Mouse (Mus musculus): ENCODE results near the gene Rgl1.

The Rgl1 gene

DNA sequence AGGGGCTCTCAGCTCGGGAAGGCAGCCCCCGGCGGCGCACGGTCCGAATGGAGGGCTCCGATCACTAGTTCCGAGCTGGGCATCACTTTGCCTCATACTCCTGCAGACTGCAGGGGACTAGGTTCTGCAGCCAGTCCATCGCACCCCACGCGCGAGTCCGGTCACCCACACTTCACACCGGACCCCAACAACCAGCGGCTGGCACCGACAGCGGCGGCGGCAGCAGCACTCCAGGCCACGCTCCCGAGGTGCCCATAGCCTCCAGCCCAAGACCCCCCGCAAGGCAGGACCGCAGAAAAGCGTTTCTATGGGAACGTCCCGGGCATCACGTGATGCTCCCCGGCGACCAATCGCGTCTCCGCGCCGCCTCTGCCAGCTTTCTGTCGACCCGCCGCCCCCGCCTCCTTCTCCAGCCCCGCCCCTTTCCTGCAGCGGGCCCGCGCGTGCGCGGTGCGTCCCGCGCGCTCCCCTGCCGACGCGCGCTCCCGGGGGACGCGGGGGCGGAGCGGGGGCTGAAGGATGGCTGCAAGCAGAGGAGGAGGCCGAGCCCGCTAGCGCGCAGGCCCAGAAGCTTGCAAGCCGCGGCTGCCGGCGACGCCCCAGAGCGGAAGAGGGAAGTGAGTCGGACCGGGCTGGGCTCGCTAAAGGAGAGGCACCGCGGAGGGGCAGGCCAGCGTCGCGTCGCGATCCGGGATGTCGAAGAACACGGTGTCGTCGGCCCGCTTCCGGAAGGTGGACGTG, at the start of gene Rgl1, which contains the start of gene Arpc5:
Gene Rgl1 (minus strand): TSS at position 320 of the 741 bp plus-strand sequence.
Gene Arpc5 (plus strand): TSS at position 511 of the 741 bp plus-strand sequence.
- in situ Hi-C loops (cut with MboI): no loop called here

DNA sequence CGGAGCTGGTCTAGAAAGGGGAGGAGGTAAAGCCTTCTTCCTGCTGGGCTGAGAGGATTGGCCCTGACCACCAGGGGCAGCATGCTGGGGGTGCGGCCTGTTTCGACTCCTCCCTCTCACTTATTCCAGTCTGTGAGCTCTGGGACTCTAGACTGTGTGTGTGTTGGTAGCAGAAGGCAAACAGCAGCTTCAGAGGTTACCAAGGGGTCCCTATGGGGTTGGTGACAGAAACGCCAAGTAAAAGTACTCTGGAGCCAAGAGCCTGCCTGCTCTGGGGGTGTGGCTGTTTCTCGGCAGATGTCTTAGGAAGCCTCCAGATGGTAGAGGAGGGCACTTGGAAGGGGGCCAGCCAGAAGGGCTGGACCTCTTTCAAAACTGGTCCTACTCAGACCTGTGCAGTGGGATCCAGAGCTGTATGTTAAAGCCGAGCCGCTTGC, 49.1 kb upstream of the Rgl1 start:
- in situ Hi-C loops (cut with MboI): no loop called here

DNA sequence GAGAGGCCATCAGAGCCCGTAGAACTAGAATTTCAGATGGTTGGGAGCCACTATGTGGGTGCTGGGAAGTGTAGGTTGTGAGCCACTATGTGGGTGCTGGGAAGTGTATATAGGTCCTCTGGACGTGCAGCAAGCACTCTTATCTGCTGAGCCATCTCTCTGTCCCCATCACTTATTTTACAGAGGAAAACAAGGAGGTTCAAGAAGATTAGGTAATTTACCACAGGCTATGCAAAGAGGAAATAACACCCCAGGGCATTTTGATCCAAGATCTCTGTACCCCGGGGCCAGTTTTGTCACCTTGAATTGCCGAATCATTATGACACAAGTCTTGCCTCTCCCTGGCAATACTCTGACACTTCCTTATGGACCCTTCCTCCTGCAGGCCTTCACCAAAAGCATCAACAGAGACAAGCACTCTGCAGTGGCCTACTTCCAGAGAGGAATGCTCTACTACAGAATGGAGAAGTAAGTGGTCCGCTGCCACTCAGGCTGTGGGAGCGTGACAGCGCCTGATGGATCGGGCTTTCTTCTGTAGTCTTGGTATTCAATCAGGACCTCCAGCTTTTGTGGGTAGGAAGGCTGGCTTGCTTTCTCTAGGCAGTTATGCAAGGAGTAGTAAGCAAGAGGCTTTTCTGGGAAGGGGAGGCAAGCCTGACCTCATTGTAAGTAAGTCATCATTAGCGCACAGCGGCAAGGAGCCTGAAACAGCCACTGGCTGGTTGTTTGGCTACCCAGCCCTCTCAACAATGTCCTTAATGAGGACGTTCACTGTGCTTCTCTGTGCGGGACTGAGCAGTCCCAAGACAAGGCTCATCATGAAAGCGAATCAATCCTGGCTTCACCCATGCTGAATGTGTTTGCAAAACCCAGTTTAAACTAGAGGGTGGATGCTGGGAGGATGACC, 44.6 kb upstream of the Rgl1 start:
- in situ Hi-C loops (cut with MboI): no loop called here

DNA sequence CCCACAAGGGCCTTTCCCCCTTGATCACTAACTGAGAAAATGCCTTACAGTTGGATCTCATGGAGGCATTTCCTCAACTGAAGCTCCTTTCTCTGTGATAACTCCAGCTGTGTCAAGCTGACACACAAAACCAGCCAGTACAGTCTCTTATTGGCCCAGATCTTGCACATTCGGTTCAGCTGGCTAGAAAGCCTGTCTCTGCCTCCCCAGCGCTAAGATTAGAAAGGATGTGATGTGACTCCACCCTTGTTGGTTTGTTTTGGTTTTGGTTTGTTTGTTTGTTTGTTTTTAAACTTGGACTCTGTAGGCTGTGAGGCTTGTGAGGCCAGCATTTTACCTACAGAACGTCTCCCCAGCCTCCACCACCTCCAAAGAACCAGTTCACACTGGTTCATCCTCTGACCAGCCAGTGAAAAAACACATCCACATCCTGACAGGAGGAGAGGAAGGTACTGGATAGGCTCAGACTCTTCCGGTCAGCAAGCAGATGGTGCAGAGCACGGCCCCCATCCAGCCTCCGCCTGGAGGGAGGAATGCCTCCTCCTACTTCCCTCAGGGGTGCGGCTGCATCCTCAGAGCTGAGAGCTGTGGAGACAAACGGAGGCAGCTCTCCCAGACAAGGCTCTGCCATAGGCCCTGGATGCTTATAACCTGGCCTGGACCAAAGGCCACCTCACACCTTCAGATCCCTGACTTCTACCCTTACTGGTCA, 43.5 kb upstream of the Rgl1 start:
- in situ Hi-C loops (cut with MboI): no loop called here

DNA sequence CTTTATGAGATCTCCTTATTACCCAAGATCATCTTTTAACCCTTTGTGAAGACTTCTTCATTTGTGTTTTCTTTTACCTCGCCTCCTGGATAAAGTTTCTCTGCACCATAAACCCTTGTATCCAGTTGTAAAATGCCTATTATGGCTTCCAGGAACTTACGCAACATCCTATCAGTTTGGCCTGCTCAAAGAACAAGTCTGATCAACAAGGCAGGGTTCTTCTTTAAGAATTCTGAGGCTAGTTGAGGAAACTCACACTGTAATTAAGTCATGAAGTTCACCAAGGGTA, 42.2 kb upstream of the Rgl1 start:
- in situ Hi-C loops (cut with MboI): no loop called here

DNA sequence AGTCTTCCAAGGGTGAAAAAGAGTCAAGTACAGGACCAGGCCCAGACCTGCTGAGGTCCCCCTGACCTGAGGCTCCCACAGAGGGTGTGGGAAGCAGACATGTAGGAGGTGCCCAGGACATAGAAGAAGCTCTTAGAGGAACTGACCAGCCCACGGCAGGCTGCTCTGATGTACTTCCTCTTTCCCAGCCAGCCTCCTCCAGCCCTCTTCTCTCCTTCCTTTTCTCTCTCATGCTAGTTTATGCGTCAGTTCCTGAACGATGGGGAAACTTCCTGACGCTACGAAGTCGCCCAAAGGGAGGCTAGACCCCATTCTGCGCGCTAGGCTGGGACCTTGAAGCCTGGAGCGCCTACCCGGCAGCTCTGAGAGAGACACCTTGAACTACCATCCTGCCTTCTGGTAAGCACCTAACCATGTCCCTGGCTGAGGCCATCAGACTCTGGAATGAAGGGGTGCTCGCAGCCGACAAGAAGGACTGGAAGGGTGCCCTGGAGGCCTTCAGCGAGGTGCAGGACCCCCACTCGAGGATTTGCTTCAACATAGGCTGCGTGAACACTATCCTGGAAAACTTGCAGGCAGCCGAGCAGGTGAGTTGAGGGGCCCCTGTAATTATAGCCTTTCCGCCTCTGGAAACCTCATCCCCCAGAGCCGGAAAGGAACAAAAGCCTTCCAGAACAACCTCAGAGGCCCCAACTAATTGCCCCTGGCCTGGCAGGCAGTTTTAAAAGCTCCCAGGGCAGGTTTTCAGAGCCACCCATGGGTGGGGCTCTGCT, 41.7 kb upstream of the Rgl1 start:
- in situ Hi-C loops (cut with MboI): no loop called here

DNA sequence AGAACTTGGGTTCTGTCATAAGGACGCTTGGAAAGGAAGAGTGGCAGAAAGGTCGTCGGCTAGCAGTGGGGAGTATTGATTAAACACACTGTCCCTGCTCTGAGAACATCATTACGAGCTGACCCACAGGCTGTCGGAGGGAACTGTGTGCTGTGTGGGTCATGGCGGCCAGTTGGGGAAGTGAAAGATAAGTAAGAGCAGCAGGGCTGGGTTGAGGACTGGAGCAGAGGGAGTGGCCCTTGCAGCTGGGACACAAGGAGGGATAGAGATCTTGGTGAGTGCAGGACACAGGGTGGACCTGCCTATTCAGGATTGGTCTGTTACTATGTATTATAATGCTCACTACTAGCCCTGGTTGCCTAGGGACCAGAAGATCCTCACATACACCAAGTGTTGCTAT, 38.8 kb upstream of the Rgl1 start:
- in situ Hi-C loops (cut with MboI): no loop called here

DNA sequence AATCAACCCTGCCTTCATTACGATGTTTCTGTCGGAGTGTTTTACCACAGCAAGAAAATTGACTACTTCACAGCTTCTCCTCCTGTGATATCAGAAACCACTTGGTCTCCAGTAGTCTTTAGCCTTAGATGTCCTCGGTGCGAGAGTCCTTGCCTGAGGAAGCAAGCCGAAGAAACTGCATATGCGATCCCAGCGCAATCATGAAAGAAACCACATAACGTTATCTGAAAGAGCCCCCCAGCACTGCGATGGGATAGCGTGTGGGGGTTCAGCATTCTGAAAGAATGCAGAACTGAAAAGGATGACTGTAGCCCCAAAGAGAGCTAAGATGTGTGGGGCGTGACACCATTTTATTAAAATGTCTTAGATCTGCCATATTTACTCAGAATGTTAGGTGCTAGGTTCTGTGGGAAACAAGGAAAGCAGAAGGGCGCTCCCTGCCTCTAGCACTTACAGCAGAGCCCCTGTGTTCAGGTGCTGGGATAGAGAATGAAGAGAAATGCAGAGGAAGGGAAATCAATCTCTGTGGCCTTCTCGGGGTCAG, 34.6 kb upstream of the Rgl1 start:
- in situ Hi-C loops (cut with MboI): no loop called here

DNA sequence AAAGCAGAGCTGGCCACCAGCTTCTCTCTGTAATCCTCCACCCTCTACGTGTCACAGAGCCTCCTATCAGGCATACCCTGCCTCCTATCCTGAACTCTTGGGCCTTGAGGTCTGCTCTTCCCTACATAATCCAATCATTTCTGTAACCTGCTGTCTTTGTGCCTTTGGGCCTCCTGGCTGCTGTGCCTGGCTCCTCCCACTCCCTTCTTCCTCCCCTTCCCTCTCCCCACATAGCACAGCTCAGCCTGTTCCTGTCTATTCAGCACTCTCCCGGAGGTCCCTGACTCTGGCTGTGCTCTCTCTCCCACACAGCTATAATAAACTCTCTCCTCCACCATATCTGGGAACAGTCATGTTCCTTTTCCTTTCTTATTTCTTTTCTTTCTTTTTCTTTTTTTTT, 33.7 kb upstream of the Rgl1 start, which contains the start of gene Ncf2:
Gene Ncf2 (plus strand): TSS at position 298 of the 400 bp plus-strand sequence.
- in situ Hi-C loops (cut with MboI): loop anchor here (10.0 kb wide), 1 partner anchor 105 kb away; the partner anchor contains the start of gene Smg7

DNA sequence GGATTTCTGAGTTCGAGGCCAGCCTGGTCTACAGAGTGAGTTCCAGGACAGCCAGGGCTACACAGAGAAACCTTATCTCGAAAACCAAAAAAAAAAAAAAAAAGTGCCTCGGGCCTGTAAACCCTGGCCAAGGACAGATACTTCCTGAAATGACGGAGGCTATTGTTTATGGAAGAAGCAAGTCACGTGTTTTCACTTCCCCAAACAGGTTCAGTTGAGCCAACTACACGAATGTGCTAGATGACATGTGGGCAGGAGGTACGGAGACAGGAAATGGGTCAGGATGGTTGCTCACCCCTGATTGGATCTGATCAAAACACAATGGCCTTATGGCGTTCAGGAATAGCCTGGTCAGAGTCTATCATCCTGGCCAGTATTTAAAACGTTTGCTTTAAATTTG, 32.0 kb upstream of the Rgl1 start:
- in situ Hi-C loops (cut with MboI): loop anchor here (10.0 kb wide), 1 partner anchor 107 kb away; the partner anchor contains the start of gene Smg7

DNA sequence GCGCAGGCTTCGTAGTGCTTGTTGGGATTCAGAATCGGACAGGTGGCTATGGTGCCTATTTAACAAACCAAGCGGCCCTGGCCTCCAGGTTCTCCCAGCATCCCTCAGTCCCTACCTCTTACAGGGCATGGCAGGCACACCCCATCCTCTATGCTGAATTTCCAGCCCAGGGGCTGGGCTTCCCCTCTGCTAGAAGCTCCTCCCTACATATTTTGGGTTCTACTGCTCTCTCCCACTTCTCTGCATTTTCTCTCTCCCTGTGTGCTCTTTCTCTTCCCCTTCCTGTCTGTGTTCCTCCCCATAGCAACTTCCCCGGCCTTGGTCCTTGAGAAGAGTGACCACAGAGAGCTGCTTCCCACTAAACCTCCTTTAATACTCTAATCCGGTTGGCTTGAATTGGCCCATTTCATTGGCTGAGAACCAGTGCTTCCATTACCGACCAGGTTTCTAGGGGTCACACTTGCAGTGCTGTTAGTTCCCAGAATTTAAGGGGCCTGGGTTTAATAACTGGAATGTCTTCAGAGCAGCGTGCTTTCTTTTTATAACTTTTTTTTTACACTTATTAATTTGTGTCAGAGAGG, 30.6 kb upstream of the Rgl1 start:
- in situ Hi-C loops (cut with MboI): loop anchor here (10.0 kb wide), 1 partner anchor 108 kb away; the partner anchor contains the start of gene Smg7

DNA sequence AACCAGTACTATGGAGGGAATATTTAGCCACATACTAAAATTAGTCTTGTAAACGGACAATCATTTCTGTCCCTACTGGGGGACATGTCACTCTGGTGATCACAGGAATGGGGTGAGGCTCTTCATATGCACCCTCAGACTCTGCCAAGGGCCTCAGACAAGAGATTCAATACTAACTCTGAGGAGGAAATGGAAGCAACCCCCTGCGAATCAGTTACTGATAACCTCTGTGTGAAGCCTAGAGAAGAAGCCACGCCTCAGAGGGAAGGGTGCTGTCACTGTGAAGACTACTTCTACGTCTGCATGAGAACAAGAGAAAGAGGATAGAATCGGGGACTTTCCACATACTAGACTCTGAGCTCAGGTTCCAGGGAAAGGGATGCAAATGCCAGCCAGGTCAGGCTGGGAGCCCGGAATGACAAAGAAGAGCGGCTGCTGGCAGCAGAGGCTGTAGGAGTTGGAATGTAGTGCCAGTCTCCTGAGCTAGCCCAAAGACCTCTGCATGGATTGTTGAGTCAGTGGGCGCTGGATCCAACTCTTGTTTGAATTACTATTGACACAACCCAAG, 29.6 kb upstream of the Rgl1 start:
- in situ Hi-C loops (cut with MboI): loop anchor here (10.0 kb wide), 1 partner anchor 109 kb away; the partner anchor contains the start of gene Smg7

DNA sequence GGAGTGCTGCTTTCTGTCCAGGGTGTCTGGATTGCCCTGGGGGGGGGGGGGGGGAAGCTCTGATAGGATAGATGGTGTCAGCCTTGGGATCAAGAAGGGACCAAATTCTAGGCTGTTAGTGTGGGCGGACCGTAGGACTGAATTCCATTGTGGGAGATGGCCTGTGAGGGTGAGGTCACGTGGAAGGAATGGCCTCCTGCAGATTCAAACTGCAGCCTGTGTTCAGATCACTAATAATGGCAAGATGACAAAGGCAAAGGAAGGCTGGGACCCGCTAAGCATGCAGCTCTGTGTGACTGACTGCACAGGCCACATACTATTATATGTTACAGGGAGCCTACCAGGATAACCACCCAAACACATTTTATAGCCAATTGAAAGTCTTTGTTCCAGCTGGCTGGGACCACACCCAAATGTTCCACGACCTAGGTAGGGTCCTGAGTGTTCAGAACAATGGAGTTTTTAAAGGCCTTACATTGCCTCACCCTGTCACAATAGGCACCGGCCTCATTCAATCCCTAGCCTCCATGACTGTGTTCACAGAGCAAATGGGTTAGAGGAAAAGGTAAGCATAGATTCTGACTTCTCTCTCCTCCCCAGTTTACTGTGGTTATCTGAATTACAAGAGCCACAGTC, 27.5 kb upstream of the Rgl1 start:
- in situ Hi-C loops (cut with MboI): loop anchor here (10.0 kb wide), 1 partner anchor 111 kb away; the partner anchor contains the start of gene Smg7

DNA sequence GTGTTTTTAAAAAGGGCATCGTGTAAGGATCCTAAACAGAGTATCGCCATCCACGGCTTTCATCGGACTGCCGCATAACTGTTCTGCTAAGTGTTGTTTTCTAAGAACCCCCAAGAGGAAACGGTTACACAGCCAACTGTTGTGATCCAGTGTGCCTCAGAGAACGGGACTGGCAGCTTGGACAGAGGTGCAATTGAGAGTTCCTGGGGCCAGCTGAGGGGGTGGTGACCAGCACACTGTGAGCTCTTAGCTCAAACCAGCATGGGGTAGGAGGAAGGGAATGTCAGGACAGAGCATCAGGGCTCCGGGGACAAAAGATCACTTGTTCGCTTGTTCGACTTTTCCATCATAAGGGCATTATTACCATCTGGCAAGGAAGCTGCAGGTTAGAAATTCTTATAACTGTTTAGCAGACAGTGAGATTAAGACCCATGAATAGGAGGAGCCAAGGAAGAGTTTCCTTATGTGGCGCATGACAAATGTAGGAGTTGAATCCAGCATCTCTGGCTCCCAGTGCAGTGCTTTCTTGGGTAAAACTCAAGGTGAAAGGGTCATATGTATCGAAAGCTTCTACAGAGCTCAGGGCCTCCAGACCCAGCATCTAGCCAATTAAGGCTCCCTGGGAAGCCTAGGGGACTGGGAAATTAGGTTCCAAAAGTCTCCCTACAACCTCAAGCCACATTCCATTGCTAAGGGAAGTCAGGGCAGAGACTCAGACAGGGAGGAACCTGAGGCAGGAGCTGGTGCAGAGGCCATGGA, 26.8 kb upstream of the Rgl1 start:
- in situ Hi-C loops (cut with MboI): loop anchor here (10.0 kb wide), 1 partner anchor 112 kb away; the partner anchor contains the start of gene Smg7

DNA sequence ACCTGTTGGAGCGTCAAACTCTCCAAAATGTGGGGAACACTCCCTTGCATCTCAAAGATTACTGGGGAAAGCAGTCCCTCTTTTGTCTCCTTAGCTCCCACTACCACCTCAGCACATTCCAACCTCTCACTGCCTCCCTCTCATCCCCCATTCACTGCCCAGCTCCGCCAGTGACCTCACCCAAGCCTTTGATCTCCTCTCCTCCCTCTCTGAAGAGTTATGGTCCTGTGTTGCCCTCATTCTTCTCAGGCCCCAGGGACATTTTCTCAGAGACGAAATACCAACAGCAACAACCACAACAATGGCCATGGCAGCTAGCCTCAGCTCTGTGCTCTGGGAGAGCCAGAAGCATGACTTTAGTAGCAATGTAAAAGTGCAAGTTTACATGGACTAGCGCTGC, 25.1 kb upstream of the Rgl1 start:
- in situ Hi-C loops (cut with MboI): loop anchor here (10.0 kb wide), 1 partner anchor 114 kb away; the partner anchor contains the start of gene Smg7

DNA sequence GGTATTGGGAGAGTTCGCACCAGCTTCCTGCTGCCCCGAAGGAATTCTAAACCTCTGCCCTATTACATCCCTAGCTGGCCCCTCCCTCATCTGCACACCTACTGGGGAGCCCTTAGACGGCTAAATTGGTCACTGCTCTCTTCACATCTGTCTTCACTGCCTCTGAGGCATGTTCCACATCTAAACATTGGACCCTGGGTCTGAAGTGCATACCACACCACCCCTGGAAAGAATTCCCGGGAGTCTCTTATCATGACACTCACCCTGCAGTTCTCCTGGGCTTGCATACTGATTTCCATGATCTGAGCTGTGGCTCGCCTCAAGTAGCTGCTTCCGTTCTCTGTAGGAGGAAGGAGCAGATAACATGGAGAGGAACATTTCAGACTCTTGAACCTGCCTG, 24.7 kb upstream of the Rgl1 start:
- in situ Hi-C loops (cut with MboI): loop anchor here (10.0 kb wide), 1 partner anchor 114 kb away; the partner anchor contains the start of gene Smg7

DNA sequence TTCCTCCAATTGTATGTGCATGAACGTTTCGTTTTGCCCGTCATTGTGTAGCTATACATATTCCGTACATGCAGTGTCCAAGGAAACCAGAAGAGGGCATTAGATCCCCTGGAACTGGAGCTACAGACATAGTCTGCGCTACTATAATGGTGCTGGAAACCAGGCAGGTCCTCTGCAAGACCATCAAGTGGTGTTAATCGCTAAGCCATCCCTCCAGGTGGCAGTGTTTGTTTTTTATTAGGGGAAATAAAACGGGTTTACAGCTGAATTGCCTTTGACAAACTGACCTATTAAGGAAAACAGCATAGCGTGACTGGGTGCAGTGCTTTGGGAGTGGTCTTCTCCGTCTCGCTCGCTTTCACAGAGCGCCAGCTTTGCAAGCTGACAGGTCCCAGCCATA, 24.1 kb upstream of the Rgl1 start:
- in situ Hi-C loops (cut with MboI): loop anchor here (10.0 kb wide), 1 partner anchor 115 kb away; the partner anchor contains the start of gene Smg7

DNA sequence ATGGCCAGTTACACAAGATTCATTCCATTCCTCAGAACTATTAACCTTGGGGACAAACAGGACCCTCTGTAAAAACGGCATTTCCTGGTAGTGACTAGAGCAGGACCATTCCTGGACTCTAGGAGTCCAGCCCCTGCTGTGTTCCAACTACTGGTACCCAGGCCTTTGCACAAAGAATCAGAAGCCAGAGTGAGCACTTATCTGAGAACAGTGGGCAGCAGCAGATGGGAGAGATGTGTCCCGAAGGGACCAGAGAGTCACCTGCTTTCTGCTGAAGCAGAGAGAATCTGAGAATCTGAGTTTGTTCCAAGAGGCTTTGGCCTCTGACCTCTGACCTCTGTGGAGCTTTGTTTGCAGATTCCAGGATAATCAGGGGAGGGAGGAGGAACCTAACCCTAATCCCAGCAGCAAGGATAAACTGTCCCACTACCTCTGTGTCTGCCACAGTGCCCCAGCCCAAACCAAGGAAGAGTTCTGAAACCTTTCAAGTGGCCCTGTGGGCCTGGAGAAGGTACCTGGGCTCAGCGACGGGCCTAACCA, 22.0 kb upstream of the Rgl1 start:
- in situ Hi-C loops (cut with MboI): no loop called here

All from mature B cell (primary cell).